Mouse (Mus musculus): ENCODE data around the gene Syne1.

GRCm38 (mm10) chr10:5548651-5549050 is 2.6 kb downstream of the Syne1 start:
- TF ChIP-seq POLR2AphosphoS5 (IDR thresholded peaks at IDR 0.05; ENCODE audit: insufficient replicate concordance, low read depth, low read length), result no peak
- no peak for TF ChIP-seq CTCF (IDR thresholded peaks at IDR 0.05; ENCODE audit: low read depth, low read length)
- TF ChIP-seq GATA1 (IDR thresholded peaks at IDR 0.05; ENCODE audit: borderline replicate concordance, low read length), result no peak
- no peak for TF ChIP-seq GATA2 (IDR thresholded peaks at IDR 0.05; ENCODE audit: borderline replicate concordance, low read depth, low read length)
- TF ChIP-seq TAL1 (conservative IDR thresholded peaks at IDR 0.05; ENCODE audit: low read depth, low read length), result no peak

Measured in G1E (cell line).